Mouse (Mus musculus) heart, postnatal 10 days (tissue): ENCODE data around the gene Rnf150. TPM values are rescaled to one million over a fixed set of nuclear protein-coding genes. Genes with fewer than 3 reads are reported as not detected.
A peak's percentile ranks its signal among the peaks of the same experiment; 100 is the strongest.

ENCODE experiments used
- DNase-seq, 2 experiments: peaks; one replicate each; pipeline ENCODE4 v3.0.0; 2021
- intact Hi-C: fragments of 180-260 bp; cut with DNase I; formaldehyde crosslinking; loops from one replicate; pipeline ENCODE4 v1.15.1; 2025
- total RNA-seq, 2 experiments: library from RNA; stranded (reverse); gene quantifications; 2 replicates each; pipeline ENCODE4 v1.2.3; 2021

Gene Rnf150
- total RNA-seq, 2 experiments from 2014 or later: 10.2 to 12.1 TPM

DNA sequence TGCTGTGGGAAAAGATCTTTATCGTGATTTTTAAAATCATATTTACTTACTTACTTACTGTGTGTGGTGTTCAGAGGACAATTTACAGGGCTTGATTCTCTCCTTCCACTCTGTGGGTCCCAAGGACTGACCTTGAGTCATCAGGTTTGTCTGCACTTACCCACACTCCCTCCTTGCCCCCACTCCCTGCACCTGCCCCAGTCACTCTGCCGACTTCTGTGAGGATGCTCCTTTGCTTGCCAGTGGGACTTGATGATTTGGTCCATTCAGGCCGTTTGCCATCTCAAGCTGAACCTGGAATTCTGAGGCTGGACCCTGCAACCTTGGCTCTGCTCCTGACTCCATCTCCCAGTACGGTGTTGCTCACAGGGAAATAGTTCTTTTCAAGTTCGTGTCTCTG lies 63.4 kb downstream of the Rnf150 start:
- intact Hi-C loops: no loop called here
- DNase-seq: no peak

GRCm38 (mm10) chr8:82931554-82931953 lies 68.4 kb downstream of the Rnf150 start:
- no peak for DNase-seq
- intact Hi-C loops: loop anchor here (5.0 kb wide), 1 partner anchor 59 kb away; no protein-coding TSS in a partner anchor

DNA sequence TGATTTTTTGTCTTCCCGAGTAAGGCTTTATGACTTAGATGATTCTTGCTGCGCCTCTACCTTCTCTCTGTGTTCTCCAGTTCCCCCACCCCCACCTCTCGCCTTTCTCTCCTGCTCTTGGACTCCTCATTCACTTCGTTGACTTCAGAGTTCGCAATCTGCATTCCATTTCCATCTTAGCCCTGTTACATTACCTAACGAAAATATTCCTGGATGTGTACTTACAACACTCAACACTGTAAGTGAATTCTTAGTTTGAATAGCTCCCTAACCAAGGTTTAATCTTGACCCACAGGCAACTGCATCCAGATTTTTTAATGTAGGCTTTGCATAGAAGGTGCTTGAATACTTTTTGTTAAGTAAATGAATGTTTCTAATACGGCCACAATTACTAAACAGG lies 73.0 kb downstream of the Rnf150 start:
- intact Hi-C loops: no loop called here
- DNase-seq: no peak

DNA sequence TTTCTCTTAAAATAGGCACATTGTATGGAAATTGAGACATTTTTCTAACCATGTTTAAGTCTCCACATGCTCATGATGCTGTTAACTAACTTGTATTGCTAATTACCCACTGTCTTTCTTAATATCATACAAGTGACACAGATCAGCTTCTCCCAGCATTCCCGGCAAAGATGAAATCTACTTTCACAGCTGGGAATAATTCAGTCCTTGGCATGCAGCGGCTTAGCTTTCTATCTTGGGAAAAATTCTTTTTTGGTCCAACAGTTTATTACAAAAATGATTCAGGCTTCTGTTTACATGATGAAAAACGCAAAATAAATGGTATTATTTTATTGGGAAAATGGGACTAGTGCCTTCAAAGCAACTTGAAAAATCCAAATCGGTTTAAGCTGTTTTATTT lies 73.7 kb downstream of the Rnf150 start:
- intact Hi-C loops: no loop called here
- DNase-seq: peak in 1 of 2 experiments; percentile 19

GRCm38 (mm10) chr8:82939912-82940311 lies 76.8 kb downstream of the Rnf150 start:
- peak; percentile 66 to 71 for DNase-seq
- intact Hi-C loops: loop anchor here (5.0 kb wide), 1 partner anchor 147 kb away; no protein-coding TSS in a partner anchor

DNA sequence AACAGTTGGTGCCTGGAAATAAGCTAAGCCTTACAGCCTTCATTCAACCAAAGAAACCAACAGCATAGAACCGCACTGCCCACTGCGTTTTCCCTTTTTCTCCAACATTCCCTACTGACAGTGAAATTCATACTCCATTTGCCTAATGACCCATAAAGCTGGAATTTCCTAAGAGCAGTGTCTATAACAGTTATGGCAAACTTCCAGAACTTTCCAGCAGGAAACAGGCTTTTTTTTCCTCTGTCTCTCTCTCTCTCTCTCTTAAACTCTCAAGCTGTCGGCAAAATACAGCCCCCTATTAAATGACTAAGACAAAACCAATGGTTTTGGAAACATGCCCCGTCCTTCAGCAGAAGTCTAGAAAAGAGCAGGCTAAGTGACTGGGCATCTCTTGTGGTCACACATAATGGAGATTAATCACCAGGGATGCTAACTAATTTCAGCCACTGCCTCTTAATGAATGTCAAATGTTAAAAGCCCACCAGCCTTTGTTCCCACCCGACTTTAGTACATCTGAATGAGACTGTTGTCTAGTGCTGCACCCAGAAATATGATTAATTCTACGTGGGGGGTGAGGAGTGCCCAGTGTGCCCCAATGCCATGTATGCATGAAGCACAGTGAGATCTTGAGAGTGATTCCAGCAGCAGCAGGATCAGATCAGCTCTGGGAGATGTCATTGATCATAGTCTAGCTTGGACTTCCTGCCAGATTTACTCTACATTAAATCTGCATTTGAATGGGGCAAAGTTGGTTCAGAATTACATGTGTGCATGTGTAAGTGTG lies 80.3 kb downstream of the Rnf150 start:
- intact Hi-C loops: loop anchor here (5.0 kb wide), 1 partner anchor 144 kb away; no protein-coding TSS in a partner anchor
- peak; percentile 30 to 40 for DNase-seq

DNA sequence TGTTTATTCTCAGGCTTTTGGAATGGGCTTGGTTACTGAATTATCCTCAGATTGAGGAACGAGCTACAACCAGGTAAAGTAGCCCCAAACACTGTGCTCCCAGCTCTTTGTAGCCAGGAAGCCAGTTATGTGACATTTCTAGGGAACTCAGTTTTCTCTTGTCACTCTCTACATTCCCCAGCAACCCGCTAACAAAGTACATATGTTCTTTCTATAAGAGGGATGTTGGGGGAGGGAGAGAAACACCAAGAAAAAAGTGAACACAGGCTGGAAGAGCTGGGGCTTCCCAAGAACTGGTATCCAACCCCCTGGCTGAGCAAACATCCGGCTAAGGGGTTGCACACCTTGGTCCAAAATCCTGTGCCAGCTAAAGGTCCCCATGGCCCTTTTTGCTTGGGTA lies 82.7 kb downstream of the Rnf150 start:
- intact Hi-C loops: no loop called here

DNA sequence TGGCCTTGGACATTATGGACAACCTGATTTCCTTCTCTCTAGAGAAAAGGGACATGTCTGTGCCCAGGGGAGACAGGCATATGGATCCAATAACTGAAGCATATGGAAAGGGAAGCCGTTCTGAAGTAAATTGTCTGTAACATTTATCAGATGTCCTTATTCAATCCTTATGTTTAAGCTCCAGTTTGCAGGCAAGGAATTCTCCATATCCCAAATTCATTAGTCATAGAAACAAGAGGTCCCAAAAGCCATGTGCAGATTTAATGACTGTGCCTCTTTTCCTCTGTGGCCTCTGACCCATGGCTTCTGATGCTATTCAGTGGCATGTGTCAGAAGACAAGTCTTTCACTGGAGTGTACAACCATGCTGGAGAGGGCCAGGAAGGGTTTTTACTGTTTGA lies 83.5 kb downstream of the Rnf150 start:
- intact Hi-C loops: no loop called here
- no peak for DNase-seq

More for the DNA sequence above, 82.7 kb downstream of the Rnf150 start:
- DNase-seq: no peak

GRCm38 (mm10) chr8:82955162-82955754 lies 92.1 kb downstream of the Rnf150 start:
- no peak for DNase-seq
- intact Hi-C loops: no loop called here

DNA sequence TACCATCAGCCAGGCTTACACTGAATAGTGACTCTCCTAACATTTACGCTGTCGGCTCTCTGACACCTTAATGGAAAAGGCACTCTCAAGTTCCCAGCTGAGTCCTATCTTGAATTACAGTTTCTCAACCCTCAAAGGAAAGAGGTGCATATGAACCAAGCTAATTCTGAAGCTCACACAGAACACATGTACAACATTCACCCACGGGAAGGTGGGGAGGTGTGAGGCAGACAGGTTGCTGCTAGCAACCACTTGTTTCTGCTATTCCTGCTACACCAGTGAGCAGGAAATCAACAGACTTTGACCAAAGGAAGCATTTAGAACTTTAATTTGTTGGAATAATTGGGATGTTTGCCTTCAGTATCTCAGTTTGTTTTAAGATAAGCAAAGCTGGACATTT lies 96.3 kb downstream of the Rnf150 start:
- no peak for DNase-seq
- intact Hi-C loops: no loop called here

DNA sequence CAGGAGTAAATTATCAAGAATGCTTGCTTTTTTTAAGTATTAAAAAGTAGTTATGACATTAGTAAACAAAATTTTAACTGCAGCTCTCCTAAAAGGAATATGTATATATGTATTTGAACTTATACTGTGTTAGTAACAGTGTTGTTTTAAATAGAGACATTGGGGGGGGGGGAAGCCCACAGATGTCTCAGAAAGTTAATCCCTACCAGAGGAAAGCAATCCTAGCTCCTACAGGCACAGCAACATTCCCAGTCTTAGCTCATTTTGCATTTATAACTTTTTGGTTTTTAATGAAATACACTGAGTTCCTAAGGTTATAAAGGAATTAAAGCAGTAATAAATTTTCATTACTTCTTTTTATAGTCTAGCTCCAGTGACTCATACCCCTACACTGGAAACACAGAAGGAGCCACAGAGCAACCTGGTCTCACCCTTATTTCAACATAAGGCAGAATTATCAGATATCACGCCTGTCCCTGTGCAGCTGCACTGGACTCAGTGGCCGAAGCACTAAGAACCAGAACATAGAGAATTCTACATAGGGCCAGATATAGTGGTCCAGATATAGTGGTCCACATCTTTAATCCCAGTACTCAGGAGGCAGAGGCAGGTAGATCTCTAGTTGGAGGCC lies 96.9 kb downstream of the Rnf150 start:
- DNase-seq: no peak
- intact Hi-C loops: no loop called here

GRCm38 (mm10) chr8:82964537-82964936 lies 101.4 kb downstream of the Rnf150 start:
- intact Hi-C loops: no loop called here

GRCm38 (mm10) chr8:82967879-82968678 lies 104.9 kb downstream of the Rnf150 start:
- intact Hi-C loops: loop anchor here (5.0 kb wide), 2 partner anchors 106 to 119 kb away; partner anchors contain the start of gene Rnf150
- peak; percentile 65 to 72 for DNase-seq

More at GRCm38 (mm10) chr8:82964537-82964936, 101.4 kb downstream of the Rnf150 start:
- DNase-seq: no peak

DNA sequence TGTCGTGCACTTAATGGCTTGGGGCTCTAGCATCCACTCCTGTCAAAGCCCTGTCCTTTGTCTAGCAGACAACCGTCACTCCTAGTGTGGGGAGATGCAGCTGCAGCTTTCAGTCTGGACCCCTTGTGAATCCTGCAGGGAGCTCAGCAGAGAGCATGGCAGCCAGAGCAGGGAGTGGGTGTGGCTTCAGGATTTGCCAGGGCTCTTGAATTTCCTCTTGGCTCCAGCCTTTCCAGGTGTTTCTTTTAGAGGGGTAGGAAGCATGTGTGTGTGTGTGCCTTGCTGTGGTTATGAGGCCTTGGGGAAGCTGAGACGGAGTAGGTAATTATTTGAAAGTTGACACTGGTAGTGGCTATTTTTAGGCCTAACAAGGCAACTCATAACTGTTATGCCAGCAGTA lies 106.8 kb downstream of the Rnf150 start:
- intact Hi-C loops: loop anchor here (5.0 kb wide), 2 partner anchors 108 to 117 kb away; partner anchors contain the start of gene Rnf150
- peak in 1 of 2 experiments; percentile 25 for DNase-seq

DNA sequence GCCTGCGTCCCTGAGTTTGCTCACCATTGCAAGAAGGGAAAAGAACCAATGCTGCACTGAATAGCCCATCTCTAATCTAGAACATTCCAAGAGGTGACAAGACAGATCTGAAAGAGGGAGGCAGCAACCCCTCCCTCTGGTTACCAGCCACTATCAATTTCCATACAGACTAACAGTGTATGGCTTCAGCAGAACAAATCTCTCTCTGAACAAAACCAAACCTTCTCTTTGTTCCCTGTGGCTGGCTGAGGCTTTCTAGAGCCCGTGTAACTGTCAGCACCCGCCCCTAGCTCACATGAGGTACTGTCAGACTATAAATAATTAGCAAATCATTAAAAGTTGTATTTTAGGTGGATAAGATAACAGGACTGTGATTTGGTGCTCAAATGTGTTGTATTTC lies 109.7 kb downstream of the Rnf150 start:
- DNase-seq: no peak
- intact Hi-C loops: no loop called here

GRCm38 (mm10) chr8:82973331-82973730 lies 110.2 kb downstream of the Rnf150 start:
- DNase-seq: no peak
- intact Hi-C loops: no loop called here

DNA sequence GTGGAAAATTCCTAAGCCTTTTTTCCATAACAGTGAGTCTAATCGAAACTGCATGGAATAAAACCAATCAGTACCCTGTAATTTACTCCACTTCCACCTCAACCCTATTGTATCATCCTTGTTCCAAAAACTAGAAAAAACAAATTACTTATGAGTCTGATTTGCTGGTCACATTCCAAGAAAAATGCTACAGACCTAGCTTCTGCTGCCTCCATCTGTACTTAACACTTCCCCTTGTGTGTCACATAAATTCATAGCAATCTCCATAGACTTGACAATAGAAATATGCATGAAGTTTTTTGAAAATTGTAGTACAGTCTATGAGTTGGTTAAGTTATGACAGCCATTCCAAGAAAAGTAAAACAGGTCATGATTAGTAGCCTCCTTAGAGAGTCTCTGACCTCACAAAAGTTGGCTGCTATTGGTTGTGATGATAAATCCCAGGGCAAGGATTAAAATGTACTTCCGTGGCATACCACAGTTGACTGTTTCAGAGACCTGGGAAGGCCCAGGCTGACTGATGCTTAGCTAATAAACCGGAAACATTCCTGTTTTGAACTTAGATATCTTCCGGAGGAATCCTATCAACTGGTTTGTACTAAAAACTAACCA lies 118.2 kb downstream of the Rnf150 start:
- intact Hi-C loops: no loop called here

GRCm38 (mm10) chr8:82982873-82983272 lies 119.7 kb downstream of the Rnf150 start:
- intact Hi-C loops: no loop called here
- no peak for DNase-seq

More for the DNA sequence above, 118.2 kb downstream of the Rnf150 start:
- DNase-seq: no peak

DNA sequence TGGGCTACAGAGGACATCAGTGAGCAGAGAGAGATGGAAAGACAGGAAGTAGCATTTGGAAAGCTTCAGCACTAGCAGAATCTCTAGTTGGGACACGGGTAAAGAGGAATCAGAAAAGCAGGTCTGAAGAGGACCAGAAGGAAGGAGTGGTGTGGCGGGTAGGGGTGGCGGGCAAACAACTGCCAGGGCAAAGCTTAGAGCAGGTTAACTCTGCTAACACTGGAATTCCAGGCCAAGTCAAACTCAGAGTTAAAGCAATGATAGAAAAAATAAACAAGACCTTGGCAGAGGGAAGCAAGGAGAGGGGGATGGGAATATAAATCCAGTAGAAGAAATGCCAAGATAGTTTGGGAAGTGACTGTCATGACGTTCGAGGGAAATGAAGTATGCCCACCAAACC lies 120.1 kb downstream of the Rnf150 start:
- no peak for DNase-seq
- intact Hi-C loops: no loop called here

GRCm38 (mm10) chr8:82992093-82992492 lies 128.9 kb downstream of the Rnf150 start:
- DNase-seq: no peak
- intact Hi-C loops: no loop called here
